Mouse (Mus musculus): ENCODE data around the gene Crlf1. TPM values are rescaled to one million over a fixed set of nuclear protein-coding genes. Genes with fewer than 3 reads are reported as not detected.

Crlf1 gene
- polyA plus RNA-seq, 1 experiment from 2014 or later = 98.7 TPM

GRCm38 (mm10) chr8:70504291-70504716, 11.3 kb downstream of the Crlf1 start:
- Histone ChIP-seq H3K4me1 (ENCODE audit: insufficient read depth, low read depth, low read length) (peaks cover 18% of the 10 kb centered on the region), H3K36me3 (ENCODE audit: insufficient read depth, low read length) (peaks cover 6% of the 10 kb centered on the region; the same call in 1 of the 2 replicates), H3K4me2 (replicated peaks; ENCODE audit: low read depth, low read length) (no peak overlapping the region), H3K9me3 (ENCODE audit: low read length) (no peaks in the 10 kb centered on the region), H3K4me3 (ENCODE audit: low read depth, low read length) (no peak overlapping the region), H3K27me3 (replicated peaks; ENCODE audit: insufficient read depth, low read length) (peaks cover 16% of the 10 kb centered on the region; the same call in 1 of the 2 replicates), H3K9ac (replicated peaks; ENCODE audit: low read depth) (no peak overlapping the region), H3K27ac (ENCODE audit: low read length) (no peak overlapping the region)
- TF ChIP-seq CTCF (IDR thresholded peaks at IDR 0.05) (no peak), EP300 (IDR thresholded peaks at IDR 0.05) (no peak)
- peak; percentile 63 for DNase-seq (ENCODE audit: low spot score)
- no peak for ATAC-seq
- WGBS = 59% methylated on average over 16 of the region's 16 CpGs

- H3K36me3 ChIP-seq (ENCODE audit: insufficient read depth, low read length) = peaks cover 6% of the 10 kb centered on the region; the same call in 1 of the 2 replicates
- H3K4me3 ChIP-seq (ENCODE audit: low read depth, low read length) = no peak overlapping the region
- TF ChIP-seq EP300 (IDR thresholded peaks at IDR 0.05) = no peak
- TF ChIP-seq CTCF (IDR thresholded peaks at IDR 0.05) = peak; percentile 89
- peaks cover 16% of the 10 kb centered on the region; the same call in 1 of the 2 replicates for H3K27me3 ChIP-seq (replicated peaks; ENCODE audit: insufficient read depth, low read length)
- ATAC-seq = no peak
- DNase-seq (ENCODE audit: low spot score) = peak; percentile 62
- no peak overlapping the region for H3K27ac ChIP-seq (ENCODE audit: low read length)
- no peaks in the 10 kb centered on the region for H3K9me3 ChIP-seq (ENCODE audit: low read length)
- H3K4me2 ChIP-seq (replicated peaks; ENCODE audit: low read depth, low read length) = no peak overlapping the region
- H3K4me1 ChIP-seq (ENCODE audit: insufficient read depth, low read depth, low read length) = peaks cover 22% of the 10 kb centered on the region
- 78% methylated on average over 3 of the region's 3 CpGs for WGBS
- no peak overlapping the region for H3K9ac ChIP-seq (replicated peaks; ENCODE audit: low read depth)
These were observed 11.9 kb downstream of the Crlf1 start for GRCm38 (mm10) chr8:70504851-70505250.

- Histone ChIP-seq H3K9me3 (ENCODE audit: low read length) (no peaks in the 10 kb centered on the region), H3K4me3 (ENCODE audit: low read depth, low read length) (peak overlapping the region; percentile 76), H3K27ac (ENCODE audit: low read length) (peak overlapping the region; percentile 80), H3K36me3 (ENCODE audit: insufficient read depth, low read length) (peaks cover 6% of the 10 kb centered on the region; the same call in 1 of the 2 replicates), H3K27me3 (replicated peaks; ENCODE audit: insufficient read depth, low read length) (peaks cover 14% of the 10 kb centered on the region; the same call in 1 of the 2 replicates), H3K9ac (replicated peaks; ENCODE audit: low read depth) (peak overlapping the region; percentile 62; the same call in 1 of the 2 replicates), H3K4me1 (ENCODE audit: insufficient read depth, low read depth, low read length) (peaks cover 22% of the 10 kb centered on the region), H3K4me2 (replicated peaks; ENCODE audit: low read depth, low read length) (peak overlapping the region; percentile 71)
- DNase-seq (ENCODE audit: low spot score) (no peak), ATAC-seq (peak; percentile 0)
- 33% methylated on average over 32 of the region's 32 CpGs for WGBS
- TF ChIP-seq CTCF (IDR thresholded peaks at IDR 0.05) (no peak), EP300 (IDR thresholded peaks at IDR 0.05) (no peak)
These were observed 12.9 kb downstream of the Crlf1 start for GRCm38 (mm10) chr8:70505698-70506327.

GRCm38 (mm10) chr8:70506328-70507026, 13.5 kb downstream of the Crlf1 start, which contains the start of gene Rex1bd:
TSS of gene Rex1bd (minus strand) at chr8:70506752.
- peak; percentile 97 for DNase-seq (ENCODE audit: low spot score)

GRCm38 (mm10) chr8:70507027-70507393, 14.1 kb downstream of the Crlf1 start:
- Histone ChIP-seq H3K4me2 (replicated peaks; ENCODE audit: low read depth, low read length) (no peak overlapping the region), H3K9me3 (ENCODE audit: low read length) (no peaks in the 10 kb centered on the region), H3K4me1 (ENCODE audit: insufficient read depth, low read depth, low read length) (peaks cover 22% of the 10 kb centered on the region), H3K9ac (replicated peaks; ENCODE audit: low read depth) (no peak overlapping the region), H3K27ac (ENCODE audit: low read length) (no peak overlapping the region), H3K27me3 (replicated peaks; ENCODE audit: insufficient read depth, low read length) (peaks cover 8% of the 10 kb centered on the region; the same call in 1 of the 2 replicates), H3K4me3 (ENCODE audit: low read depth, low read length) (no peak overlapping the region), H3K36me3 (ENCODE audit: insufficient read depth, low read length) (peaks cover 6% of the 10 kb centered on the region; the same call in 1 of the 2 replicates)
- 44% methylated on average over 5 of the region's 5 CpGs for whole genome bisulfite sequencing
- DNase-seq (ENCODE audit: low spot score) = no peak
- TF ChIP-seq CTCF (IDR thresholded peaks at IDR 0.05) (no peak), EP300 (IDR thresholded peaks at IDR 0.05) (no peak)
- ATAC-seq = no peak

More at GRCm38 (mm10) chr8:70506328-70507026, 13.5 kb downstream of the Crlf1 start, which contains the start of gene Rex1bd:
- H3K9ac ChIP-seq (replicated peaks; ENCODE audit: low read depth) = peak within 1 kb of the TSS; percentile 62
- H3K27me3 ChIP-seq (replicated peaks; ENCODE audit: insufficient read depth, low read length) = peaks cover 12% of the 10 kb centered on the region; the same call in 1 of the 2 replicates
- H3K4me1 ChIP-seq (ENCODE audit: insufficient read depth, low read depth, low read length) = peaks cover 22% of the 10 kb centered on the region
- peak within 1 kb of the TSS; percentile 80 for H3K27ac ChIP-seq (ENCODE audit: low read length)
- H3K9me3 ChIP-seq (ENCODE audit: low read length) = no peaks in the 10 kb centered on the region
- H3K4me2 ChIP-seq (replicated peaks; ENCODE audit: low read depth, low read length) = peak within 1 kb of the TSS; percentile 71
- peak; percentile 86 for ATAC-seq
- 5% methylated on average over 40 of the region's 40 CpGs for WGBS
- H3K36me3 ChIP-seq (ENCODE audit: insufficient read depth, low read length) = peaks cover 6% of the 10 kb centered on the region; the same call in 1 of the 2 replicates
- peak within 1 kb of the TSS; percentile 76 for H3K4me3 ChIP-seq (ENCODE audit: low read depth, low read length)
- no peak for TF ChIP-seq EP300 (IDR thresholded peaks at IDR 0.05)
- peak; percentile 88 for TF ChIP-seq CTCF (IDR thresholded peaks at IDR 0.05)

Data from lung, postnatal 0 days (tissue).